Mouse (Mus musculus) cerebellum, adult 11 months (tissue): ENCODE results near the gene Gm20388.
"Not testable (repeated sequence)": the region's sequence is repeated elsewhere in the genome, so short reads cannot be mapped to it uniquely, and the experiment has no call there.

Experiments
- DNase-seq: peaks from one replicate; pipeline ENCODE4 v3.0.0; 2022

The Gm20388 gene

GRCm38 (mm10) chr8:124170671-124171070, 4260.0 kb downstream of the Gm20388 start:
- no peak for DNase-seq

DNA sequence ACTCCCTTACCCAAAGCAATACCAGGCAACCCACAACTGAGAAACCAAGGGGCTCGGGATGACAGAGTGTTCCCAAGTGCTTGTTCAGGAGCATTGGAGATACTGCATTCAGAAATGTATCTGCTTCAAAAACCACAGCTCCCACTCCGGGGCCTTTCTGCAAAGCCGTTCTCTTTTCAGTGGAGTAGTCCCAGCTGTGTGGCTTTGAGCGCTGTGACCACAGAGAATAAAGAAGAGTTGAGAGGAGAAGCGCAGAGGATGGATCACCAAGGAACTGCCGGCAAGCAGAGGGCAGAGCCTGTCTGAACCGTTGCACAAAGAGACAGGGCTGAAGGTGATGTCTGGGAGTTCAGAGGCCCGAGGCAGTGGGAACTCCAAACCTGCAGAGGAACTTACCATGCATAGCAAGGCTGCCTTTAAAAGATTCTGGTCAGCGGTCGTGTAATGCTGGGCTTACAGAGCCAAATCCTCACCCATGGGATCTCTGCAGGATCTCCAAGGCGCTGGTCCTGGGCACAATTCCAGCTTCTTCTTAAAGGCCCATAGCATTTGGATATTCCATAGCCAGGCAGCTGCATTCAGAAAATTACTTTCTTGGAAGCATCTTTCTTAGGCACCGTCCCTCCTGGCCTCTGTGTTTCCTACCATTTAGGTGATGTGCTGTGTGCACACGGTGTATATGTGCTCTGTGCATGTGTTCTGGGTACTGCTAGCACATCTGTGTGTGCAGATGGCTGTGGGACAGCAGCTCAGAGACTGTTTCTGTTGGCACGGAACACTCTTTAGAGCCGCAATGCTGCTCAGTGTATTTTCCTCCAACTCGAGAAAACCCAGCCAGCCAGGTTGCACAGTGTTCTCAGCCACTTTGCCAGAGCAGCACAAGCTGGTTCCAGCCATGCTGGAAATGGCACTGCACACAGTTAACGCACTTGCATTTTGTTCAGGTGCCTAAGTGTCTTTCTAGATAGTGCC, 4261.2 kb downstream of the Gm20388 start:
- DNase-seq: no peak

GRCm38 (mm10) chr8:124173688-124174087, 4263.0 kb downstream of the Gm20388 start:
- DNase-seq: no peak

- DNase-seq: no peak
These were observed 4265.5 kb downstream of the Gm20388 start for GRCm38 (mm10) chr8:124176133-124176532.

GRCm38 (mm10) chr8:124177092-124177491, 4266.5 kb downstream of the Gm20388 start:
- not testable (repeated sequence) for DNase-seq

DNA sequence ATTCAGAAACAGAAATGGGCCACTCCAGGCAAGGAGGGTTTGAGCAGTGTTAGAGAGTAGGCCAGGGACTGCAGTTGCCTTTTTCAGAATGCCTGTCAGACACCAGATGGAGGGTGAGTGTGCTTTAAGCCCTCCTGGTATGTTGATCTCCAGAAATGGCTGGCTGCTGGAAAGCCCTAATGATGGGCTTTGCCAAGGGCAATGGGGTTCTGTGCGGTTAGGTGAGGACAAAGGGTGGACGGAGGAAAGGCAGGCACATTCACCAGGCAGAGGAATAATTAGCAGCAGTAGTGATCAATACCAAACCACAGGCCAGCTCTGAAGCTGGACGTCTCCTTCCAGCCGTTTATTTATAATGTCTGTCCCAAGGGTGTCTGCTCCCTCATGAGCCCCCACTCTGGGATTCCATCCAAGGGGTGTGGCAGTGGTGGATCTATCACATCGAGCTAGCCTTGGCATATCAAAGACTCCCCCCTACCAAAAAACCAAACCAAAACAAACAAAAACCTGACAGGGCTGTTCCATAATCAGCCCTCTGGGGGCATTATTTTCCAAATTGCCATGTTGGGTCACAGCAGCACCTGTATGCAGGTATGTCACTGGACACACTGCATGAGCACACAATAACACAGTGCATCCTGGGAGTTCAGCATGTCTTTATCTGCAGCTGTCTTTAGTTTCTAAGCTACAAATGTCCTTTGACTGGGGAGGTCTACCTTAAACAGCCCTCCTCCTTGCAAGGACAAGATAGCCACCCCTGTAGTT, 4270.2 kb downstream of the Gm20388 start:
- no peak for DNase-seq

GRCm38 (mm10) chr8:124181751-124182150, 4271.1 kb downstream of the Gm20388 start:
- DNase-seq: no peak

DNA sequence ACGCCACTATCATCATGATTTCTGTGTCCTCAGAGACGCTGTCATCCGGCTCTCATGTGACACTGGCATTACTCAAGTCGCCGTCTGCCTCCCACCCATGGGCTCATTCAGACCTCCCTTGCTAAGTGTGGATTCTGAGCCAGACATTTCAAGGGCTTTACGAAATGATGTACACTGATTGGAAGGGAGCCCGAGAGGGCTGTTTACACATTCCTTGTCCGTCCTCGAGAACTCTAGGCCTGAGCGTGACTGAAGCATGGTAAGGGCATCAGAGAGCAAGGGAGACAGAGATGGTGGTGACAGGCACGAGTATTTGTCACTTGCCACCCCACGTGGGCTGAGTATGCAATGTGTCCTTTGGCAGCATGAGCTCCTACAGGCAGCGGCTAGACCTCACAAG, 4271.6 kb downstream of the Gm20388 start:
- DNase-seq: no peak

DNA sequence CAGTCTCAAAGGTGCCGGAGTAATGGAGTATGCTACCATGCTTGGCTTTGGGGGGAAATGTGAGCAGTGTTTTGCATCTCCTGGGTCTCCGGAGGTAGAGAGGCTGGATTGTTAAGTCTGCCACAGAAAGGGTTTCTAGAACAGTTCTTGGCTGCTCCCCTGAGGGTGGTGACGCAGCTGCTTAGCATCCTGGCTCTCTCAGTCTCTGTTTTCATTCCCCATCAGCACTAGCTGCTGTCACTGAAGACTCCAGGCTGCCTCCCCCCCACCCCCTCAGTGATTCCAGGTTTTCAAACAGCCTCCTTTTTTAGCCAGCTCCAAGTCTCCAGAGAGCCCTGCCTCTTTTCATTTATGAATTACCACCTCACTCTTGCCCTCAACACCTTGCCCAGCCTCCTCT, 4273.4 kb downstream of the Gm20388 start:
- no peak for DNase-seq

GRCm38 (mm10) chr8:124184507-124184906, 4273.9 kb downstream of the Gm20388 start:
- DNase-seq: no peak

DNA sequence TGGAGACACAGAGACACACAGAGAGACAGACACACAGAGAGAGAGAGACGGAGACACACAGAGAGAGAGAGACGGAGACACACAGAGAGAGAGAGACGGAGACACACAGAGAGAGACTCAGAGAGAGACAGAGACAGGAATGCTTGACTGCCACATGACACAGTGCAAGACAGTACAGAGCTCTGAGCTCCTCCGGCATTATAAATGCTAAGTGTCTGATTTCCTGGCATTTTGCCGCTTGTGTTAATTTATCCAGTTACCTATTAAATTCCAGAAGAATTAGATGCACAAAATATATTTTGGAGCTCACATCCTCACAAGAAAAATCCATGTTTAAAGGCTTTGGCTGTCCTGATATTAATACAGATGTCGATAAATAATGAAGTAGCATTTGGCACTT, 4274.4 kb downstream of the Gm20388 start:
- DNase-seq: no peak

- DNase-seq: no peak
These were observed 4279.7 kb downstream of the Gm20388 start for GRCm38 (mm10) chr8:124190388-124190787.

GRCm38 (mm10) chr8:124192242-124192641, 4281.6 kb downstream of the Gm20388 start:
- DNase-seq: no peak

DNA sequence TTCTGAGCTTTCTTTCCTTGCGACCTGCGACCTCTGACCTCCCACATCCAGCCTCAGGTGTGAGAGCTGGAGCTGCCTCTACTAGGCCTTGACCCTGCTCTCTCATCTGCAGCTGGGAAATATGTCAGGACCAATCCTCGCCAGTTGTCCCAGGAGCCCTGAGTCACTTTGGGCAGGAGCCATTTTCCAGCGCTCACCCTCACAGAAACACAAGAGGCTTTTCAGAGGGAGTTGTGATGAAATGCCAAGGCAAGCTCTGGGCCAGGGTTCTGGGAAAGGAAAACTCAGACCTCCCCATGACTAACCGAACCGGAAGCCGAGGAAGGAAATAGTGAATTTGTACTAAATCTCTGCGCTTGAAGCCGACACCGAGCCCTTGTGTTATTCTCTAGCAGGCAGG, 4282.3 kb downstream of the Gm20388 start:
- no peak for DNase-seq

DNA sequence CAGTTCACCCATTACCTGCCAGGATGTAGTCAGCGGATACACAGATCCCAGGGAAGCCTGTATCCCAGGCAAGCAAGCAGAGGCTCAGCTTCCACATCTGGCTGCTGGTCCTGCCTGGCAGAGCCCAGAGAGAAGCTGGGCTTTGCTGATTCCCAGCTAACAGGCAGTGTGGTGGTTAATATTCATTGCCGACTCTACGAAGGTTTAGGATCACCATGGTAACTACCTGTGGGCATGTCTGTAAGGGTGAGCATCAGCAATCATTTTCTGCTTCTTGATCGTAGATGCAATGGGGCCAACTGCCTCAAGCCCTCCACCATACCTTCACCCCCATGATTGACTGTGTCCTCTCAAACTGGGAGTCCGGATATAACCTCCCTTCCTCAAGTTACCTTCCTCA, 4283.4 kb downstream of the Gm20388 start:
- DNase-seq: no peak

DNA sequence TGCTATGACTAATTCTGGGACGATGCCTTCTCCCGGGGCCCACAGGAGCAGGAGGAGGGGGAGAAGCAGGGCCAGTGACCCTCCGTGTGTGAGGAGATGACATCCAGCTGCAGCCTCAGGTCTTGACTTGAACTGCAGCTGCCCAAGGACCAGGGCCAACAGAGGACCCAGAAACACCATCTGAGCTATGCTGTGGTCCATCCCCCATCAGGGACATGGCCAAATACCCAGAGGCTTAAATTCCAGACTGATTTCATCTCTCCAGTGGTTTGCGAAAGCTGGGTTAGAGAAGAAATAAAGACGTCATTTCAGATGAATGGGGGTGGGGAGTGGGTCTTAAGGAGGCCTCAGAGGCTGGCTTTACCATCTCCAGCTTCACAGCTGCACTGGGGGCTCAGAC, 4285.6 kb downstream of the Gm20388 start:
- no peak for DNase-seq

DNA sequence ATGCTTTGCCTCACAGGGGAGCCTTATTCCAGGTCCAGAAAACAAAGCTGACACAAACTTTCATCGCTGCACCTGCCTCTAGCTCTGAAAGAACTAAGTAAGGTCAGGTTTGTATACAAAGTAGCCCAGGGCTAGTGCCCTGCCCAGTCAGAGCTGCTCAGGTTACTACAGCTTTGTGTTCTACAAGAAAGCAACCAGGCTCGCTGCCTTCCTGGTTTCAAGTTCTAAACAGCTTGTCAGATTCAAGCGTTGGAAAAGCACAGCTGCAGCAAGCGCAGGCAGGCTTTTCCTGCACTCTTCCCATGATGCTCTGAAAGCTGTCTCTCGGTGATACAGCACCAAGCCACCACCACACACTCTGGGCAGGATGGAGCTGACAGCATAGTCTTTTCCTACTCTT, 4286.2 kb downstream of the Gm20388 start:
- no peak for DNase-seq

- DNase-seq: no peak
These were observed 4287.6 kb downstream of the Gm20388 start for GRCm38 (mm10) chr8:124198230-124198629.

- no peak for DNase-seq
These were observed 4289.8 kb downstream of the Gm20388 start for GRCm38 (mm10) chr8:124200400-124200799.

- no peak for DNase-seq
These were observed 4291.1 kb downstream of the Gm20388 start for GRCm38 (mm10) chr8:124201706-124202105.

- no peak for DNase-seq
These were observed 4292.3 kb downstream of the Gm20388 start for GRCm38 (mm10) chr8:124202895-124203294.

DNA sequence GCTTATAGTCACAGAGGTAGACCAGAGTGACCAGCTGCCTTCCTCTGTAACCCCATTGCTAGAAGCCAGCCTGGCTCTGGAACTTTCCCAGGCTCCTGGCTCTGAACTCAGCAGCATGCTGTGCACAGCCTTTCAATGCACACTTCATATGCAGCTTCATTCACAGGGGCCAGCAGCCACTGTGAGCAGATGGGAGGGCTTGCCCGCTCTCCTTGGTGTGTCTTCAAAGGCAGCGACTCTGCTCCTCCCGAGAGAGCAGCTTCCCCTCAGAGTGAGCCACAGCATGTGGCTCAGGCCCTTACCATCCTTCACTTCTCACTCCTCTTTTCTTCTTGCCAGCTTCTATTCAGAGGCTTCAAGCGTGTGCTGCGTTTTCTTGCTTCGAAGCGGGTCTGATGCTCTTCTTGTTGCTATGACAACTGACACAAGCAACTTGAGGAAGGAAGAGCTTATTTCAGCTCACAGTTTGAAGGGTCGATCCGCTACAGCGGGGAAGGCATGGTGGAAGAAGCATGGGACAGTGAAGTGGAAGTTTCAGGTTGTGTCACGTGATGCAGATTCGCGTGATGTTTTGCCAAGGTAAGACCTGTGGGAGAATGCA, 4293.5 kb downstream of the Gm20388 start:
- DNase-seq: no peak

GRCm38 (mm10) chr8:124212148-124212547, 4301.5 kb downstream of the Gm20388 start:
- no peak for DNase-seq

DNA sequence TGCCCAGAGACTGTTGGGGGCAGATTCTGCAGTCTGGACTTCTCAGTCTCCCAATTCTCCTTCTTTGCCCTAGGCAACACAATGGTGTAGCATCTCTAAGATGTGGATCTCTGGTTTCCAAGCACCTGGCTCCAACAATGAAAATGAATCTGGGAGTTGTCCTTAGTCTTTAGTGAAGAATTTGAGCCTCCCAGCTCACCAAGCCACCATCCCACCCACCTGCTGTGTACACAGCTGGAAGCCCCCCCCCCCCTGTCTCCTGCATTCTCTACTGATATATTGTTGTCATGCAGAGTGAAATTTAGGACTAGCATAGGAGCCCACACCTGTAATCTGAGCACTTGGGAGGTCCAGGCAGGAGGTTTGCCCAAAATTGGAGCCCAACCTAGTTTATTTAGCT, 4306.3 kb downstream of the Gm20388 start:
- DNase-seq: no peak
